Mouse (Mus musculus): ENCODE results near the gene Zfp462.
"Not testable (repeated sequence)": the region's sequence is repeated elsewhere in the genome, so short reads cannot be mapped to it uniquely, and the experiment has no call there.

The Zfp462 gene

DNA sequence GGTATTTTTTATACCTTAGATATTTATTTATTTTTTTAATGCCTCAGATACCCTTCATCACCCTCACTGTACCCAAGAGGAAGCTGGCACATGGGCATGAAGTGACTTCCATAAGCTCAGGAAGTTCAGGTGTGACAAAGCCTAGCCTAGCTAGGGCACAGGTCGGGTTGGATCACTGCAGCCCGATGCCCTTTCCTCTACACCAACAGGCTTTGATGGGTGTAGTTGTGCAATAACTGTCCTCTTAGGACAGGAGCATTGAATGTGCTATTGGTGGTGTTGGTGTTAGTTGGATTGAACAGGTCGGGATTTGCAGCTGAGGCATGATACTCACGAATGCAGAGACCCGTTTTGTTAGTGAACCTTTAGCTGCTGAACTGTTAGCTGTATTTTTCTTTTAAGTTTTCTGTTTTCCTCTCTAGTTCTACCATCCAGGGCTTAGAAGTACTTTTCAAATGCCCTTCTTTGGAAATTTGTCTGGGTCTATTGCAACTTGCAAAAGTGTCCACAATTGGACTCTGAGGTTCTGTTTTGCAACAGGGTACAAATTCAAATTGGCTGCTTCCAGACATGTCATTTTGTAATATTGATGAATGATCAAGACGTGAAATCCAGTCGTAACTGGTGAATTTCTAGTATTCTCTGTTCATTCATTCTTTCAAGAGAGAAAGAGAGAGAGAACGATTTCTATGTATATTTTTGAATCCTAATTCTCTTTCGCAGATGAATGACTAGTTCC lies 9.0 kb downstream of the Zfp462 start:
- DNase-seq, result no peak

DNA sequence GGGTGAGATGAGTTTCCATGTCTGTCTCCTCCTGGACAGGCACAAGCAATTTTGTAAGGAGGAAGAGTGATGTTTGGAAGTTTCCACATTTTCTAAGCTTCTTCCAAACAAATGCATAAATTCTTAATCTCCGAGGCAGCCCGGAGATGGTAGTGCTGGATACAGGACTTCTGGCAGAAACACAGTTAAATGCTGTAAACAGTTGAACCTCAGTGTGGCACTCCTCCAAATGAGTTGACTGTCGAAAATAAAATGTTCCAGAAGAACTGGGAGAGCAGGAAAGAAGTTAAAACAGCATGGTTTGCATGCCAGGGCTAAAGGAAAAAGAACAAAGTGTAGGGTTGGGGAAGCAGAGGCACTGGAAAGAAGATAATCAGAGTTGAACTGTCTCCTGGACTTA lies 9.6 kb downstream of the Zfp462 start:
- no peak for DNase-seq

DNA sequence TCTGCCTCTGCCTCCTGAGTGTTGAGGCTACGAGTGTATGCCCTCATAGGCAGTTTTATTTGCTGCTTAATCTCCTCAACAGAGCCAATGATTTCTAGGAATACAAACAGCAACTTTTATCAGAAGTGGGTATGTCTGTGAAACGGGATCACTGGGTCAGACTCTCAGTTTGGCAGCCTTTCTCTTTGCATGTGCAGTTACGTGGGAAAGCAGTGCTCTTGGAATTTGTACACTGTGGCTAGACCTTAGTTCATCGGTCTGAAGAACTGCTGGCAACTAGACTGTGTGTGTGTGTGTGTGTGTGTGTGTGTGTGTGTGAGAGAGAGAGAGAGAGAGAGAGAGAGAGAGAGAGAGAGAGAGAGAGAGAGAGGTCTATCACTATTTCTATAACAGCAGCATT lies 15.9 kb downstream of the Zfp462 start:
- no peak for DNase-seq

DNA sequence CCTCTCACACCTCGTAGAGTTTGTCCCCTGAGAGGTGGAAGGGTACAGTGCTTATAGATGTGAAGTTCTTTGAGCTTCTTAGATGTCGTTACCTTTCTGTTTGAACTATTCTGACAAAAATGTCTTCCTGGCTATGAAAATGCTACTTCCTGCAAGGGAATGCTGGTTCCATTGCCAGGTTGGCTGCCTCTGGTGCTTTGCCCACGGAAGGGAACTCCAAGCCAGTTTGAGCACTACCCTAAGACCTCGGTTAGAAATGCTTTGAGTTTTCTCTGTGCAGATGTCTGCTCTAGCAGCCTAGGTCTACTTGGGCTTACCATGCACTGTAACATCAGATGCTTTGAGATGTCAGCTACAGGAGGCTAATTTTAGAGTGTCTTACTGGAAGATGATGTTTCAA lies 17.3 kb downstream of the Zfp462 start:
- no peak for DNase-seq

DNA sequence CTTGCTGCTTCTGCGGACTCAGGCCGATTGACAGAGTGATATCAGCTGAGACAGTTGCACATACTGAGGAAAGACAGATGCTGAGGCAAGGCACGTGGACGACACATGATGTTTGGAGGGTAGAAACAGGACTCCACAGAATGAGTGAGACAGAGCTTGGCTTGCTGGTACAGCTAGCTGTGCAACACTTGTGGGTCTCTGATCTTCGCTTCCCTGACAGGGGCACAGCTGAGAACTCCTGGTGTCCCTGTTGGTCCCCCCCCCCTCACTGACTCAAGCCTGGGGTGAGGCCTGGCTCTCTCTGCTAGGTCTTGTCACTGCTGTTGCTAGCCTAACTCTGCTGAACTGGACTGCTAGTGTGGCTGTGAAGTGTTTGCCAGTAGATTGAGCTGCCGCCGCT lies 18.7 kb downstream of the Zfp462 start:
- no peak for DNase-seq

DNA sequence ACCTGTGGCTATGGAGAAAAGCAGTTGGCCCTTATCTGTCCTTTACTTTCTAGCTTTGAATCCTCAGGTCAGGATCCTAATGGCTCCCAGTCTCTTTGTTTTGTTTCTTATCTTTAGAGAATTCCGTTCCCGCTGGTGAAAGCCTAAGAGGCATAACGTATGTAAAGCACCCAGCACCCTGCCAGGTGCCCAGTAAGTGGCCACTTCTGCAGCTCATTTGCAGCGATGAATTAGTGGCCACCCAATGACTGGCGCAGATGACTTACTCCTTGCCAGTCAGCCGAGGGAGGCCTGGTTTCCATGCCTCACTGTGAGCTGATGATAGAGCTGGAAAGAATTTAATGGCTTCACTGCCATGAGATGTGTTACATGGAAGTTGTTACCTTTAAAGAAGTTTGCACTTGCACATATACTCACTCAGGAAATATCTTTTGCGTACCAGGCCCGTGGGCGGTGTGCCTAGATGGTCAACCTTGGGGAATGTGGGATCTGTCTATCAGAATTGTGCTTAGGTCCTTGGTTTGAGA lies 20.4 kb downstream of the Zfp462 start:
- no peak for DNase-seq

DNA sequence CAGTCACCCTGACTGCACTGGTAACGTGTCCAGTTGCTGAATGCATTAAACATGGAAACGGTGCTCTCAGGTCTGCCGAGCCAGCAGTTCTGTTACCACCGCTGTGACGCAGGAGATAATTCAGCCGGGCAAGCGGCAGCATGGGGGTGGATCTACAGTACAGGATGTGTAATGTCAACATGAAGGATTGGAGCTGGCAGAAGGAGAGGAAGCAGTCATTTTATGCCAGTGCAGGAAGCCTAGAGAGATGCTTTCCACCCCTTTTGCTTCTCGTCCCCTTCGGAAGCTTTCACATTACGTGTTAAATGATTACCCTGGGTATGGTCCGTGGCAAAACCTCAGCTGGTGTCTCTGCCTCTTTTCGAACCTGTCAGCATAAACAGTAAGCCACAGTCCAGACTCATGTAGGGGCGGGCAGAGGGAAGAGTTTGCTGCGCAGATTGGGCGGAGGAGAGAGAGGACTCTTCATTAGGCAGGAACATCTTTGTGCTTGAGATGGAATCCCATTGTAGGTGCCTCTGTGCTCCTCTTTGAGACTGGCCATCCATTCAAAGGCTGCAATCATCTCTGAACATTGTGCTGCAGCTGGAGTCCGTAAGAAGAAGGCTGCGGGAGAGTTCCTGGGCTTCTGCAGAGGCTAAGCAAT lies 21.4 kb downstream of the Zfp462 start:
- DNase-seq, result peak; percentile 74

DNA sequence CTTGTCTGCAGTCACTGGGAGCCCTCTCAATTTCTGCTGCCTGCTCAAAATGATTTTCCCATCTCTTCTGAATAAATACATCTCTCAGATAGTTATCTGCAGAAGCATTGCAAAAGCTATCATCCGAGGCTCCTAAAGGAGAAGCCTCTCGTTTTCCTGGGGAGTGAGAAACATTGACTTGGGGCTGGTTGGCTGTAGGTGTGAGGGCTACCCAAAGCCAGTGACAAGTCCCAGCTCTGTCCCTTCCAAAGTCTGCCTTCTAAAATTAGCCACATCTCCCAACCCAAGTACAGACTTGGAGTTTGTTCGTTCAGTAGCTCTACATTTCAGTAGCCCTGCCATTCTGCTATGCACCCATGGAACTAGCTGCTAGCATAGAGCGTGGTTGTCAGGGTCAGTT lies 22.3 kb downstream of the Zfp462 start:
- no peak for DNase-seq

DNA sequence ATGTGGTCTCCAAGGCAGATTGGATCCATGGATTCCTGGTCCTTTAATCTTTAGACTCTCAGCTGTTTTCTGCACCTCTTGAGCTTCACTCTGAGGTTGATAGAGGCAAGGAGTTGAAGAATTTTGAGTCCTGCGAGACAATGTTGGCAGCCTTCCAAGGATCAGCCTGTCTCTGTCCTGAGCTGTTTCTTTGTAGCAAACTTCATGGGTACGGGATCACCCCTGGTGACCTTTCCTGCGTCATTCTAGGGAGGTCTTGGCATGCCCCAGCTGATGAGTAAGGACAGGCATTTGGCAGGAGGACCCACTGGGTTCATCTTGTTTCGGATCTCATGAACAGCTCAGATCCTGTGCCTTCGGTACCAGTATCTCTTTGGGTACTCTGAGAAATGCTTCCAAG lies 22.9 kb downstream of the Zfp462 start:
- DNase-seq, result peak; percentile 66

DNA sequence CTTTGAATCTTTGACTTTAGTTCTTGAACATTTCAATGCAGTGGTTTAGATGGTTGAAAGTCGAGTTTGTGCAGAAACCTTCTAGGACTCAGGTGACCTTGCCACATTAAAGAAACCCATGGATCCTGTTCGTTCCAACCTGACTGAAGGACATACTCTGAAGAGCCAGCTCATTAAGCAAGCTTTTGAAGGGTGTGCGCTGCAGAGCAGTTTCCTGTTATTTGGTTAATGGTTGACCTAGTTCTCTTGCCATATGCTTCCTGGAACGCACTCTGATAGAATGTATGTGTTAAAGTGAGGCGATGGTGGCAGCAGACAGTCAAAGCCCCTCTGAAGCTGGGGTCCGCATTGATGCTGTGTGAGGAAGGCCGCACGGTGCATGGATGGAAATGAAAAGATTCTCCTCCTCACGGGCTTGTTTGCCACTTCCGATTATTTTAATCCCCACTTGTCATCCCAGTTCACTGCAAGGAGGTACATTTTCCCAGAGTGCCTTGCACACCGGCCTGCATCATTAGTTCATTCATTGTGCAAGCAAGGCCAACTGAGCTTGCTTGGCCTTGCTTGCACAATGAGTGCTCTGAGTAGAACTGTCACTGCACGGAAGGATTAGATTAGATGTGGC lies 24.9 kb downstream of the Zfp462 start:
- DNase-seq, result no peak

DNA sequence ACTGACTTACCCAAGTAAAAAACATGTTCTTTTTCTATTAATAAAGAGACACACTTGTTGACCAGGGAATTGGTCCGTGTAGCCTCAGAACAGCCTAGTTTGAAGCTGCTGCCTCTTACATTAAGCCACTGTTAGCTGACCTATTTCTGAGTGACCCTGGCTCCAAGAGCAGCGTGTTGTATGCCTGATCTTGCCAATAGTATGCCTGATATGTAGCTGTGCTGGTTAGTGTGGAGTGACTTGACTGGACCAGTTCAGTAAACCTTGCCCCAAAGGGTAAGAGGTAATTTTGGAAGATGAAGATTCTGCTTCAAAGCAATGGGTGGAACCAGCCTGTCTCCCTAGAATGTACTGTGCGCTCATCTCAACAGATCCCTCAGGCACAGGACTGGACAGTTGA lies 26.5 kb downstream of the Zfp462 start:
- no peak for DNase-seq

DNA sequence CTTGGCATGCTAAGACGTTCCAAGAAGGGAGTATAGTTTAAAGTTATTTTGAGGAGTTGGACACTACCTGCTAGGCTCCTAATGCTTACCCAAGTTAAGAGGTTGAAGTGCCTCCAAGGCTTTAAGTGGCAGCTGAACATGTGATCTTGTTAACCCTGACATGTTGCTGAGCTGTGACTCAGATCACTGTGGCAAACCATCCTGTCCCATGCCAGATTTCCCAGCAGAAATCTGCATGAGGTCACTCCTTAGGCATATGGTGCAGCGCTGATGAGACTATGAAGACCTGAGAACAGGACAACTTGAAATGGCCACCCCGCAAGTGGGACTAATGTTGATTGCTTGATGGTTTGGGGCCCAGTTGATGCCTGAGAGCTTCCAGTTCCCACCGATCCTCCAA lies 27.2 kb downstream of the Zfp462 start:
- no peak for DNase-seq

DNA sequence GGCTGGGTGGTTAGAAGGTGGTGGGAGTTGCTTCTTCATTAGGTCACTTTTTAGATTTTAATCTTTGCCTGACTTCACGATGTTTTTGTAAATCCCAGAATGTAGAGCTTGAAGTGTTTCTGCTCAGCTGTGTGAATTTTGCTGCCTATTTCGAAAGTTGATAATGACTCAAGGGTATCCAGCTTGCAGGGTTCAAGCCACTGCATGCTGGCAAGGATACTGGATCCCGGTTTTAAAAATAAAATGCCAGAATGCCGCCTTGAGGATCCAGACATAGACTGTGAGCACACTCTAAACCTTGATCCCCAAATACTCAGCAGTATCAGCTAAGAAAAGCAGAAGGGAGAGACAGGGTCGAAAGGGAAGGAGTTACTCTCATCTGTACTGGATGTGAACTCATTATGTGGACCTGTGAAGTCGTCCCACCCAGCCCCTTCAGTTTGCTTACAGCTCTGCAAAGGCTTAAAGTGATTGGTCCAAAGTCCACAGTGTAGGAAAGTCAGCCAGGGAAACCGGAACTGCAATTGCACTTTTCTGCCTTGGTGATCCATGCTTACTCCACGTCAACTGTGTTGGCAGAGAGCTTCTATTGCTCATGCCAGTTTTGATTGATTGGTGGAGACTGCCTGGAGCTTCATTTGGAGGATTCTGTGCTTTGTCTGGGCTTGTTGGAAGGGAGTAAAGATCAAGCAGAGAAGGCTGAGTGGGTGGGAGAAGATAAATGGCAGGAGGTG lies 28.1 kb downstream of the Zfp462 start:
- DNase-seq, result no peak

DNA sequence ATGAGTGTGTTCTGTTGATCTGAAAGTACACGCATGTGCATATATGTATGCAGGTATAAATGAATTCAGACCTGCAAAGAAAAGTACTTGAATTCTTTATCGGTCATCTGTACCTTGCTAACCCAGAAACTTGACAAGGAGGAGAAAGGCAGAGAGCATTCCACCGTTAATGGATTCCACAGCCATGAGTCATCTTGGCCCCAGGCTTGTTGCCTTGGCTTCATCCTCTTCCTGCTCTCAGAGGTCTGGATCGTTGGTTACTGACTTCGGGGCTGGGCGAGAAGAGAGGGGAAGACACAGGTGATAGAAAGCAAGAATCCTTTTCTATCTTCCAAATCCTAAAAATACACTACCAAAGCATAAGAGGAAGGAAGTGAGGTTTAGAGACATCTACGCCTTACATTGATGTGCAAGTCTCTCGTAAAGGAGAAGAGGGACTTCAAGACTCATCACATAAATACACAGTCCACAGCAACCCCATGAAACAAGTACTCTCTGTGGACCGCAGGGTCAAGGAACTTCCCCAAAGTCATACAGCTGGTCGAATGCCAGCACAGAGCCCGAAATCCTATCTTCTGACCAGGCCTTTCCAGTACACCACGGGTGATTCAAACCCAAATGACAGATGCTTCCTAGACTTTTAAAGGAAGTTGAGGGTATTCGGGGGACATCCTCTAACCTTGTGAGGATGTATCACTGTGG lies 35.1 kb downstream of the Zfp462 start:
- no peak for DNase-seq

DNA sequence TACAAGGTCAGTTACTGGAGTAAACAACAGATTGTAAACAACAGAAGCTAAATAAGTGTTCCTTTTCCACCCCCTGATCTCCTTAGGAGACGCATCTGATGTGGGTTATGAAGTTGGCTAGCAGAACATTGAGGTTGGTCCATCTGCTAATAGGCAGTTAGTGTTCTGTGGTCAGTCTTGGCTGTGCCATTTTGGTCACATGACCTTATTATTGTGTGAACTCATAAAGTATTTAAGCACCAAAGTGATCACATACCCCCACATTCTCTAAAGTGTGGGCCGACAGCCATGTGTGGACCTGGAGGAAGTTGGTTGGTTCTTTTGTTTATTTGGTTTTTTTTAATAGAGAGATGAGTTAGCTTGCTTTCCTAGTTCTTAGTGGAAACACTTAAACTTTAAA lies 39.7 kb downstream of the Zfp462 start:
- no peak for DNase-seq

DNA sequence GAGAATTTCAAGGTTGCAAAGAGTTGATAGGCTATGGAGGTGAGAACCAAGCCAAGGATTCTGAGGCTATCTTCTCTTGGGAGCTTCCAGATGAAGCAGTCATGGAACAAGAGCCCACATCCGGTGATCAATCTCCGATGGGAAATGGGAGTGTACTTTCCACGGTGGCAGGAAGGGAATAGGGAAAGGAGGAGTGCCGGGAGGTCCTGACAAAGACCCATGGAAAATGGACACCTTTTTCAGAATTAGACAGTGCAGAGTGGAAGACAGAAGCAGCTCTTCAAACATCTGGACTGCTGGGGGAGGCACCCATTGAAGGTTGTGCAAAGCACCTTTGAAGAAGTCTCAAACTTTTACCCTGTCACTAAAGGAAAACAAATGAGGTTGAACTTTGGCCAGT lies 41.8 kb downstream of the Zfp462 start:
- DNase-seq, result no peak

DNA sequence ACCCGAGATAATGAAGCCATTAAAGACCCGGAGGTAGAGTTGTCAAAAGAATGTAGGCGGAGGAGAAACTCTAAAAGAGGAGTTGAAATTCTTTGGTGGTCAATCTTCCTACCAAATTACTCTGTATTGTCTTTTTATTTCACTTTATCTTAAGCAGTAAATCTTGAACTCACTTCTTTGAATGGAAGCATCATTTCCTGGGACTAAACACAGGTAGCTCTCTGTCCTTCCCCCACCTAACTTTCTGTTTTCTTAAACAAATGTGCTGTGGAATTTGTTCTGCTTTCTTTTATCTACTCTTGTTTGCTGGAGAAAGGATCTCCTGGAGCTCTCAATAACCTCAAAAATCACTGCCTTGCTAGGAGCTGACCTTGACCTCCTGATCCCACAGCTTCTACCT lies 42.4 kb downstream of the Zfp462 start:
- DNase-seq, result no peak

DNA sequence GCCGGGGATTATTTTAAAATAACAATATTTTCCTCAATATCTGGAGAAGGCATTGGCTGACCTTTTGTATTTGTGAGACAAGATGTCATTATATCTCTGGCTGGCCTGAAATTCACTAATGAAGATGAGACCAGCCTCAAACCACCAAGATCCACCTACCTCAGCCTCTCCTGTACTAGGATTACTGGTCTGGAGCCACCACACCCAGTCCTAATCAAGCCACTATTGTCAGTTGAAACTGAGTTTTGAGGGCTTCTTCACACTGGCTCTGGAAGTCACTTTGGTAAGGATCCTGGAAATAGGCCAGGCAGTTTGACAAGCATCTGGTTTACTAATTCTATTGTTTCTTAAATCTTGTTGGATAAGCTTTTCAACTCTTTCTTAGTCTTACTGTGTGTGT lies 43.1 kb downstream of the Zfp462 start:
- no peak for DNase-seq

DNA sequence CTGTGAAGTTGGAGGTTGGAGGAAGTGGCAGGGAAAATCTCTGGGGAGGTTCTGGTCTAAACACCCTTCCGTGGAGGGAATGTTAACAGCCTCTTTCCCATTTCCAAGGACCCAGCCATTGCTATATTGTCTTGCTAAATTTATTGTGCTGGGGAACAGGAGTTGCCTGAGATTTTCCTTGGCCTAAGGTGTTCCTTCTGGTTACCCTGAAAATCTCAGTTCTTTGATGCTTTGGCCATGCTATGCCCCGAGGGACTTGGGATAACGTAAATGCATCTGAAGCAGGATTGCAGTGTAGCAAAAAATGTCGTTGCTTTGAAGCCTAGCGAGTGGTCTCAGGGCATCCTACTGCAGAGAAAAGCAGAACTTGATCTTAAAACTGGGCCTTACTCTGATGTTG lies 47.1 kb downstream of the Zfp462 start:
- DNase-seq, result no peak

DNA sequence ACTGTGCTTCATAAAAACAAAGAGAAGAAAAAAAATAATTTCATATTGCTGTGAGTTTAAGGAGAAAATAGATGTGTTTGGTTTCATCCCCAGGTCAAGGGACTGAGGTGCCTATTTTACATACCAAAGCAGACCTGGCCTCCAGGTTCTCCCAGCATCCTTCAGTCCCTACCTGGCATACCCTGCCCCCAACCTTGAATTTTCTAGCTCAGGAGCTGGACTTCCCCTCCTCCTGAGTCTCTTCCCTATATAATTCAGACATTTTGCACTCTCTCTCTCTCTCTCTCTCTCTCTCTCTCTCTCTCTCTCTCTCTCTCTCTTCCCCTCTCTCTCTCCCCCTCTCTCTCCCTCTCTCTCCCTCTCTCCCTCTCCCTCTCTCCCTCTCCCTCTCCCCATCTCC lies 48.2 kb downstream of the Zfp462 start:
- DNase-seq, result not testable (repeated sequence)

DNA sequence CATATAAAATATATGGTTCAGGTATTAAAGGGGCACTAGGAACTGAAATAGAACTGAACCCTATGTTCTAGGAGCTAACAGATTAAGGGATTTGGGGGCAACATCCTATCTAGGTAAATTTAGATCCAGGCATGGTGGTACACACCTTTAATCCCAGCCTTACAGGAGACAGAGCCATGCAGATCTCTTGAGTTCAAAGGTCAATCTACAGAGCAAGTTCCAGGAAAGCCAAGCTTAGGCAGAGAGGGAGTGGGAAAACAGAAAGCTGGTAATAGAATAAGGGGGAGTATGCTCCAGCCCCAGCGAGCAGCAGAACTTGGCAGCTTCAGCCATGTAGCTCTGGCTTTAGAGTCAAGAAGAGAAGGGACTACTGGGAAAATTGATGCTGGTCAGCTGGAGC lies 50.4 kb downstream of the Zfp462 start:
- no peak for DNase-seq

DNA sequence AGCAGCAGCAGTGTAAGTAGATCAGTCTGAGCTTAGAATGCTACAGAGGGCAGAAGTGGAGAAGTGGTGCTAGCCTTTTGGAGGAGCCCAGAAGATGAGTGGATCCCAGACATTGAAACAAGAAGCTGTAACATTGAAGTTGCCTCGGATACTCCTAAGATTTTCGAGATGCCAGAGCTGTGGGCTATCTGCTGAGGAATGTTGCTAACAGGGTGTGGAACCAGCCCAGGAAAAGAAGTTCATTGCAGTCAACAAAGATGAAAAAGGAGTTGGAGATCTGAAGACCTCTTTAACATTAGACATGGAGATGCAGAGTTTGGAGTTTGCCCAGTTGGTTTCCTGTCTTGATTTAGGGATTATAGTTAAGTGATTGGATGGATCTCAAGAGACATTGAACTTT lies 51.2 kb downstream of the Zfp462 start:
- no peak for DNase-seq
